Mouse (Mus musculus): Measurements from ENCODE around the gene Tent4b. TPM values are rescaled to one million over a fixed set of nuclear protein-coding genes. Genes with fewer than 3 reads are reported as not detected.

Gene Tent4b
- polyA plus RNA-seq, 1 experiment from 2014 or later, result 9.6 TPM

GRCm38 (mm10) chr8:88290326-88291304 lies 91.6 kb downstream of the Tent4b start:
- Histone ChIP-seq H3K4me2 (ENCODE audit: low read length) (no peak overlapping the region), H3K9ac (ENCODE audit: low read length) (no peak overlapping the region), H3K4me1 (ENCODE audit: control insufficient read depth, insufficient read depth, low read length) (no peaks in the 10 kb centered on the region), H3K9me3 (replicated peaks; ENCODE audit: control insufficient read depth, low read length) (no peaks in the 10 kb centered on the region), H3K27me3 (replicated peaks; ENCODE audit: control insufficient read depth, insufficient read depth, low read length) (no peaks in the 10 kb centered on the region), H3K36me3 (ENCODE audit: control insufficient read depth, insufficient read depth, low read length) (no peaks in the 10 kb centered on the region), H3K4me3 (ENCODE audit: low read depth, low read length) (no peak overlapping the region), H3K27ac (ENCODE audit: low read depth, low read length) (no peak overlapping the region)
- WGBS, result 89% methylated on average over 13 of the region's 13 CpGs
- DNase-seq (ENCODE audit: low spot score) (no peak), ATAC-seq (no peak)

GRCm38 (mm10) chr8:88291305-88291690 lies 92.3 kb downstream of the Tent4b start:
- no peak overlapping the region for H3K4me2 ChIP-seq (ENCODE audit: low read length)
- H3K9me3 ChIP-seq (replicated peaks; ENCODE audit: control insufficient read depth, low read length), result no peaks in the 10 kb centered on the region
- no peak for DNase-seq (ENCODE audit: low spot score)
- ATAC-seq, result no peak
- H3K4me1 ChIP-seq (ENCODE audit: control insufficient read depth, insufficient read depth, low read length), result no peaks in the 10 kb centered on the region
- no peak overlapping the region for H3K9ac ChIP-seq (ENCODE audit: low read length)
- no peaks in the 10 kb centered on the region for H3K27me3 ChIP-seq (replicated peaks; ENCODE audit: control insufficient read depth, insufficient read depth, low read length)
- no peak overlapping the region for H3K4me3 ChIP-seq (ENCODE audit: low read depth, low read length)
- no peaks in the 10 kb centered on the region for H3K36me3 ChIP-seq (ENCODE audit: control insufficient read depth, insufficient read depth, low read length)
- WGBS, result 93% methylated on average over 11 of the region's 11 CpGs
- no peak overlapping the region for H3K27ac ChIP-seq (ENCODE audit: low read depth, low read length)

- Histone ChIP-seq H3K27ac (ENCODE audit: low read depth, low read length) (no peak overlapping the region), H3K4me2 (ENCODE audit: low read length) (no peak overlapping the region), H3K9ac (ENCODE audit: low read length) (no peak overlapping the region), H3K4me1 (ENCODE audit: control insufficient read depth, insufficient read depth, low read length) (no peaks in the 10 kb centered on the region), H3K4me3 (ENCODE audit: low read depth, low read length) (no peak overlapping the region), H3K27me3 (replicated peaks; ENCODE audit: control insufficient read depth, insufficient read depth, low read length) (no peaks in the 10 kb centered on the region), H3K36me3 (ENCODE audit: control insufficient read depth, insufficient read depth, low read length) (no peaks in the 10 kb centered on the region), H3K9me3 (replicated peaks; ENCODE audit: control insufficient read depth, low read length) (no peaks in the 10 kb centered on the region)
- no peak for ATAC-seq
- 93% methylated on average over 3 of the region's 3 CpGs for WGBS
- no peak for DNase-seq (ENCODE audit: low spot score)
Measured at GRCm38 (mm10) chr8:88292926-88293325, 93.9 kb downstream of the Tent4b start.

- Histone ChIP-seq H3K4me2 (ENCODE audit: low read length) (no peak overlapping the region), H3K4me1 (ENCODE audit: control insufficient read depth, insufficient read depth, low read length) (no peaks in the 10 kb centered on the region), H3K27me3 (replicated peaks; ENCODE audit: control insufficient read depth, insufficient read depth, low read length) (no peaks in the 10 kb centered on the region), H3K4me3 (ENCODE audit: low read depth, low read length) (no peak overlapping the region), H3K9me3 (replicated peaks; ENCODE audit: control insufficient read depth, low read length) (no peaks in the 10 kb centered on the region), H3K27ac (ENCODE audit: low read depth, low read length) (no peak overlapping the region), H3K36me3 (ENCODE audit: control insufficient read depth, insufficient read depth, low read length) (no peaks in the 10 kb centered on the region), H3K9ac (ENCODE audit: low read length) (no peak overlapping the region)
- WGBS, result 90% methylated on average over 9 of the region's 9 CpGs
- DNase-seq (ENCODE audit: low spot score), result no peak
- no peak for ATAC-seq
Measured at GRCm38 (mm10) chr8:88293590-88294356, 94.8 kb downstream of the Tent4b start.

- Histone ChIP-seq H3K27ac (ENCODE audit: low read depth, low read length) (no peak overlapping the region), H3K4me1 (ENCODE audit: control insufficient read depth, insufficient read depth, low read length) (no peaks in the 10 kb centered on the region), H3K4me3 (ENCODE audit: low read depth, low read length) (no peak overlapping the region), H3K4me2 (ENCODE audit: low read length) (no peak overlapping the region), H3K9me3 (replicated peaks; ENCODE audit: control insufficient read depth, low read length) (no peaks in the 10 kb centered on the region), H3K9ac (ENCODE audit: low read length) (no peak overlapping the region), H3K27me3 (replicated peaks; ENCODE audit: control insufficient read depth, insufficient read depth, low read length) (no peaks in the 10 kb centered on the region), H3K36me3 (ENCODE audit: control insufficient read depth, insufficient read depth, low read length) (no peaks in the 10 kb centered on the region)
- DNase-seq (ENCODE audit: low spot score), result no peak
- WGBS, result 96% methylated on average over 2 of the region's 2 CpGs
- no peak for ATAC-seq
Measured at GRCm38 (mm10) chr8:88294977-88295376, 96.0 kb downstream of the Tent4b start.

- Histone ChIP-seq H3K9ac (ENCODE audit: low read length) (no peak overlapping the region), H3K27me3 (replicated peaks; ENCODE audit: control insufficient read depth, insufficient read depth, low read length) (no peaks in the 10 kb centered on the region), H3K9me3 (replicated peaks; ENCODE audit: control insufficient read depth, low read length) (no peaks in the 10 kb centered on the region), H3K4me2 (ENCODE audit: low read length) (no peak overlapping the region), H3K4me3 (ENCODE audit: low read depth, low read length) (no peak overlapping the region), H3K4me1 (ENCODE audit: control insufficient read depth, insufficient read depth, low read length) (peaks cover 2% of the 10 kb centered on the region; the same call in 1 of the 2 replicates), H3K36me3 (ENCODE audit: control insufficient read depth, insufficient read depth, low read length) (no peaks in the 10 kb centered on the region), H3K27ac (ENCODE audit: low read depth, low read length) (no peak overlapping the region)
- ATAC-seq (no peak), DNase-seq (ENCODE audit: low spot score) (no peak)
- 71% methylated on average over 12 of the region's 12 CpGs for WGBS
Measured at GRCm38 (mm10) chr8:88297976-88298732, 99.1 kb downstream of the Tent4b start.

- DNase-seq (ENCODE audit: low spot score), result no peak
- Histone ChIP-seq H3K27ac (ENCODE audit: low read depth, low read length) (no peak overlapping the region), H3K36me3 (ENCODE audit: control insufficient read depth, insufficient read depth, low read length) (no peaks in the 10 kb centered on the region), H3K4me3 (ENCODE audit: low read depth, low read length) (no peak overlapping the region), H3K27me3 (replicated peaks; ENCODE audit: control insufficient read depth, insufficient read depth, low read length) (no peaks in the 10 kb centered on the region), H3K4me1 (ENCODE audit: control insufficient read depth, insufficient read depth, low read length) (peaks cover 2% of the 10 kb centered on the region; the same call in 1 of the 2 replicates), H3K4me2 (ENCODE audit: low read length) (no peak overlapping the region), H3K9ac (ENCODE audit: low read length) (no peak overlapping the region), H3K9me3 (replicated peaks; ENCODE audit: control insufficient read depth, low read length) (no peaks in the 10 kb centered on the region)
- ATAC-seq, result no peak
- WGBS, result 86% methylated on average over 10 of the region's 10 CpGs
Measured at GRCm38 (mm10) chr8:88298733-88299103, 99.7 kb downstream of the Tent4b start.

GRCm38 (mm10) chr8:88299907-88300603 lies 101.0 kb downstream of the Tent4b start:
- Histone ChIP-seq H3K27me3 (replicated peaks; ENCODE audit: control insufficient read depth, insufficient read depth, low read length) (no peaks in the 10 kb centered on the region), H3K9me3 (replicated peaks; ENCODE audit: control insufficient read depth, low read length) (no peaks in the 10 kb centered on the region), H3K36me3 (ENCODE audit: control insufficient read depth, insufficient read depth, low read length) (no peaks in the 10 kb centered on the region), H3K4me1 (ENCODE audit: control insufficient read depth, insufficient read depth, low read length) (peaks cover 2% of the 10 kb centered on the region; the same call in 1 of the 2 replicates), H3K27ac (ENCODE audit: low read depth, low read length) (no peak overlapping the region), H3K9ac (ENCODE audit: low read length) (no peak overlapping the region), H3K4me3 (ENCODE audit: low read depth, low read length) (no peak overlapping the region), H3K4me2 (ENCODE audit: low read length) (no peak overlapping the region)
- ATAC-seq, result no peak
- WGBS, result 83% methylated on average over 10 of the region's 10 CpGs
- DNase-seq (ENCODE audit: low spot score), result no peak

Measured in forebrain, embryonic 14.5 days (tissue).